10 mouse cellular contexts compared by ENCODE assay signal in genomic region chr14:30573235-30573634, GRCm38 (mm10).
"Had no signal": no experiment of that assay in that cellular context is flagged by ENCODE, and none has a peak within 500 bp of the region (broad histone marks: within the 10 kb centered on the region; RNA-seq: fewer than 3 reads in every experiment).

No protein-coding gene starts in this region.

- H3K4me2 ChIP-seq: limb, embryonic 12.5 days; liver, embryonic 13.5 days; midbrain, embryonic 13.5 days; stomach, embryonic 15.5 days had no signal

- H3K9ac ChIP-seq: limb, embryonic 12.5 days; liver, embryonic 13.5 days; midbrain, embryonic 13.5 days; stomach, embryonic 15.5 days had no signal

- H3K27ac ChIP-seq: midbrain, embryonic 13.5 days; stomach, embryonic 15.5 days had no signal

- H3K27me3 ChIP-seq: limb, embryonic 12.5 days; liver, embryonic 13.5 days; midbrain, embryonic 13.5 days; stomach, embryonic 15.5 days had no signal

- H3K9me3 ChIP-seq: limb, embryonic 12.5 days; liver, embryonic 13.5 days; midbrain, embryonic 13.5 days; stomach, embryonic 15.5 days had no signal

- DNase-seq: kidney, adult 18-20 months; kidney, postnatal 14 days; liver, embryonic 13.5 days; lung, adult 18-20 months; lung, postnatal 36 days; thymus, adult 2 months; thymus, postnatal 25 days had no signal

- H3K4me3 ChIP-seq: limb, embryonic 12.5 days; liver, embryonic 13.5 days; midbrain, embryonic 13.5 days; stomach, embryonic 15.5 days had no signal

- H3K4me1 ChIP-seq: midbrain, embryonic 13.5 days had no signal
